Mouse (Mus musculus): ENCODE data around the gene 2810006K23Rik. TPM values are rescaled to one million over a fixed set of nuclear protein-coding genes. Genes with fewer than 3 reads are reported as not detected.
A peak's percentile ranks its signal among the peaks of the same experiment; 100 is the strongest.
"Not testable (repeated sequence)": the region's sequence is repeated elsewhere in the genome, so short reads cannot be mapped to it uniquely, and the experiment has no call there.

The 2810006K23Rik gene
- total RNA-seq (2021), result 10 to 100 TPM; 11.7 to 13.0 TPM

DNA sequence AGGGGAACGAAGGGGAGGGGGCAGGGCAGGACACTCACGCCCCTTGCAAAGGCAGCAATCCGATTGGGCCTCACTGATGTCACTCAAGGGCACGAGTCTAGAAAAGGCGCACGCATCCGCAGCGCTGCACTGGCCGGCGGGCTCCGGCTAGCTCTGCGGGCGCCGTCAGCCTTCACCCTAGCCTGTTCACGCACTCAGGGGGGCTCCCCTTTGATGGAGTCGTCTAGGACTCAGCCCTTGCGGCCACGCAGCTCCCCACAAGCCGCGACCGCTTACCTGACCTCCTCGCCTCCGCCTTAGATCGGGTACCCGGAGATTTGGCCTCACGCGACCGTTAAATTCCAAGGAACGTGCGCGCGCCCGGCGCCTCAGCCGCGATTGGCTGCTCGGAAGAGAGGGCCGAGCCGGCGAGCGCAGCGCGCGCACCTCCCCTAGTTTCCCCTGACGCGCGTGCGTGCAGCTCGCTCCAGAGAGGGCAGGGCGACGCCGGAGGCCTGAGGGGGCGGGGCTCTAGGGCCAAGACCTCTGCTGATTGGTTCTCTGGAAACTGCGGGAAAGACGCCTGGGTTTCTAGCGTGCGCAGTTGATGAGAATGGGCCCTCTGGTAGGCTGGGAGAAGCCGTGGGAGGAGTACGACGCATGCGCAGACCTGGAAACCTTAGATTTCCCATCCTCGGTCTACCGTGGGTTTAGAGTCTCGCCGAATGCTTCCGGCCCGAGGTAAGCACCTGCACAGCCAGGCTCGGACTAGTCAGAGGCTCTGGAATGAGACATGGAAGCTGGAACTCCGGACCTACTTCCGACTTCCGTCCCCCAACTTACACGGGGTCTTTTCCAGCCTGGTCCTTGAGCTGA is at the start of gene 2810006K23Rik, which contains the start of gene Mphosph9:
TSS of gene 2810006K23Rik (plus strand) at position 580 of the 855 bp plus-strand sequence.
TSS of gene Mphosph9 (minus strand) at position 463 of the 855 bp plus-strand sequence.
- DNase-seq, result peak; percentile 100

DNA sequence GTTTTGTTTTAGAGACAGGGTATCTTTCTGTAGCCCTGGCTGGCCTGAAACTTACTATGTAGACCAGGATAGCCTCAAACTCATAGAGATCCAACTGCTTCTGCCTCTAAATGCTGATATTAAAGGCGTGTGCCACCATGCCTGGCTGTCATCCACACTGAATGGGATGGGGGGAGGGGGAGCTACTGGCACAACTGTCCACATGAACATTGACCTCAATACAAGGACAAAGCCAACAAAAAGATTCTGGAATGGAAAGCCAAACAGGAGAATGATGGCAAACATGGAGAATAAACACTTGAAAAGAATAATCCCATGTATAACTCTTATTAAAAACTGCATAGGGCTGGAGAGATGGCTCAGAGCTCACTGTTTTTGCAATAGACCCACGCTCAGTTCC is 45.0 kb upstream of the 2810006K23Rik start:
- no peak for DNase-seq

- DNase-seq, result peak; percentile 36
These were observed 43.6 kb upstream of the 2810006K23Rik start for GRCm38 (mm10) chr5:124284330-124284729.

DNA sequence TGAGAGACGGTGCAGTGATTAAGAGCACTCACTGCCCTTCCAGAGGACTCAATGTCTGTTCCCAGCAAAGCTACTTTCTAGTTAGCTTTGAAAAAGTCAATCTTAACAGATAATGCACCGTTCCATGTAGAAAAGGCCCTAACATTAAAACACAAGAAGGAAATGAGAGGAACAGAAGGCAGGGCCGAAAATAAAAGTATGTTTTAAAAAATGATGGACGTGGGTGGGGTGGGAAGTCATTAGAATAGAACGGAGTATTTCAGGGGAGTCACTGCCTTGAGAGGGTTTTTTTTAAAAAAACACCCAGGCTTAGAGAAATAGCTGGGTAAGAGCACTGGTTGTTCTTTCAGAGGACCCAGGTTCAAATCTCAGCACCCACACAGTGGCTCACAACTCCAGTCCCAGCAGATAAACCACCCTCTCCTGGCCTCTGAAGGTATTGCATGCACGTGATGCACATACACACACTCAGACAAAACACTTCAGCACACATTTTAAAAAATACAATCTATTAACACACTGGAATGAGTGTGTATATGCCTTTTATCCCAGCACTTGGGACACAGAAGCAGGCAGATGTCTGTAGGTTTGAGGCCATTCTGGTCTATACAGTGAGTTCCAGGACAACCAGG is 40.2 kb upstream of the 2810006K23Rik start:
- DNase-seq, result no peak

DNA sequence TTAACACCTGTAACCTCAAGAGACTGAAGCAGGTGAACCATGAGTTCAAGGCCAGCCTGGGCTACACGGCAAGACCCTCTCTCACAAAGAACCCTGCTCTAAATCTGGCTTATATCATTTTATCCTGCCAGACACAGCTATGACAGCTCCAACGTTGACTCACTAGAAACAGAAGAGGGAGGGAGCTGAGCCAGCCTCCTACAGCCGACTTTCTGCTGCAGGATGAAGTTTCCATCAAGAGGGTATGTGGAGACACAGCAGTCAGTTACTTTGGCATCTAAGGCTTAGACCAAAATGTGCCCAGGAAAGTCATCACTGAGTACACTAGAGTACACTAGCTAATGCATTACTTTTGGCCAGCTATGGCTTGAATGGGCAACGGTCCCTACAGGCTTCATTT is 37.7 kb upstream of the 2810006K23Rik start:
- no peak for DNase-seq

DNA sequence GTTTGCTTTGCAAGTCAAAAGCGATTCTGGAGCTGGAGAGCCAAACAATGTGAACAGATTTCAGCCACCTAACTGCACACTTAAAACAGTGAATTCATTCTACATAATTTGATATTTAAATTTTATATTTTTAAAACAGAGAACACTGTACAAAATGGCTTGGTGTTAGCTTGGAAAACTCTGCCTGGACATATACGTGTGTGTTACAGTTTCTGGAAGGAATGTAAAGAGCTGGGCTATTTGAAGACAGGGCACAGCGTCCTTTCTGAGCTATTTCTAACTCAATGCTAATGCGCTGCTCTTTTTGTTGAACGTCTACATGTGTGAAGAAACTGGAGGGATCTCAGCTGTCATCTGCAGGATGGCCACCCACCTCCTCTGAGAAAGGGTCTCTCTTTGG is 33.9 kb upstream of the 2810006K23Rik start:
- DNase-seq, result no peak

DNA sequence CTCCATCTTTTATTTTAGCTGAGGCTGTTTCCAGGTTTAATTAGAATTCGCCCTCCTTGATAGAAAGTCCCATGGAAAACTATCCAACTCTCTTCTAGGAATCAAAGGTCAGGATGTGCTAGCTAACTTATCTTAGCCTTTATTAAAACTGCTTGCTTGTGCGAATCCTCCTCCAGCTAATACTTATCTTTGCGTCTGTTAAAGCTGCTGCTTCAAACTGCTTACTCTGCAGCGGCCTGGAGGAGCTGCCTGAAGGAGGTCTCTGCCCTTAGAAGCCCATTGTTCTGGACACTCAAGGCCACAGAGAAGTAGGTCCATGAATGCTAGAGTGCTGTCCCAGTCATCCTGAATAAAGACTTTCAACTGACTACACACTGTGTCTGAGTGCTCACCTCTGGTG is 31.4 kb upstream of the 2810006K23Rik start:
- no peak for DNase-seq

GRCm38 (mm10) chr5:124299307-124299706 is 28.6 kb upstream of the 2810006K23Rik start:
- DNase-seq, result not testable (repeated sequence)

DNA sequence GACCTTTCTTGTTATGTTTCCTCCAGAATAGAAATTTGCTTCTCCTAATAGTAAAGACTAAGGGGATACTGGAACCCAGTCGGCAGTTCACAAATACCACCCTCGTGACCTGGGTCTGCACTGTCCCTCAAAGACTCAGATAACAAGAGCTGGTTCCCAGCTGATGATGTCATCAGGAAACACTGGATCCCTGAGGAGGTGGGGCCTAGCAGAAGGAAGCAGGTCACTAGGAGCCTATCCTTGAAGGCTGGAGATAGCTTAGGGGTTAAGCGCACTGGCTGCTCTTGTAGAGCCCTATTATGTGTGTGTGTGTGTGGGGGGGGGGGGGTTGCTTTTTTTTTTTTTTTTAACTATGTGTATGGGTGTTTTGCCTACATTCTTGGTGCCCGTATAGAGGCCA is 27.8 kb upstream of the 2810006K23Rik start:
- DNase-seq, result no peak

DNA sequence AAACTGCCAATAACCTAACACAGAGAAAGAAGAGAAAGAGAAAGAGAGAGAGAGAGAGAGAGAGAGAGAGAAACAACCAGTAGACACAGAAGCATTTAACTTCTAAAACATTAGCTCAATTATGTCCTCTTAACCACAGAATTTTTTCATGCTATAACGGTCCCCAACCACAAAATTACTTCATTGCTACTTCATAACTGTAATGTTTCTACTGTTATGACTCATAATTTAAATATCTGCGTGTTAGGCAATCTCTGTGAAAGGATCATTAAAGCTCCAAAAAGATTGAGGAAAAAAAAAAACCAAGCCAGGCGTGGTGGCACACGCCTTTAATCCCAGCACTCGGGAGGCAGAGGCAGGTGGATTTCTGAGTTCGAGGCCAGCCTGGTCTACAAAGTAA is 25.0 kb upstream of the 2810006K23Rik start:
- DNase-seq, result not testable (repeated sequence)

- DNase-seq, result no peak
These were observed 18.7 kb upstream of the 2810006K23Rik start for GRCm38 (mm10) chr5:124309155-124309554.

DNA sequence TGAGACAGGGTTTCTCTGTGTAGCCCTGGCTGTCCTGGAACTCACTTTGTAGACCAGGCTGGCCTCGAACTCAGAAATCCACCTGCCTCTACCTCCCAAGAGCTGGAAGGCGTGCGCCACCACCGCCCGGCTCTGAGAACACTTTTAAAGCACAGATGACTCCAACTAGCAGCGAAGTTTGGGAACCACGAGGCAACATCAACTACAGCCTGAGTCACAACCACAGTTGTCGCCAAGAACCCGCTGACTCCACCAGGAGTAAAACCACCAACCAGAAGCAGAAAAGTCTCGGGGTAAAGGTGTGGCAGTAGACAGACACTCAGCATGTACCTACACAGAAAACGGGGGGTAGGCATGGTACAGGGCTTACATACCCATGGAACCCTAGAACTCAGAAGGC is 17.8 kb upstream of the 2810006K23Rik start:
- DNase-seq, result no peak

DNA sequence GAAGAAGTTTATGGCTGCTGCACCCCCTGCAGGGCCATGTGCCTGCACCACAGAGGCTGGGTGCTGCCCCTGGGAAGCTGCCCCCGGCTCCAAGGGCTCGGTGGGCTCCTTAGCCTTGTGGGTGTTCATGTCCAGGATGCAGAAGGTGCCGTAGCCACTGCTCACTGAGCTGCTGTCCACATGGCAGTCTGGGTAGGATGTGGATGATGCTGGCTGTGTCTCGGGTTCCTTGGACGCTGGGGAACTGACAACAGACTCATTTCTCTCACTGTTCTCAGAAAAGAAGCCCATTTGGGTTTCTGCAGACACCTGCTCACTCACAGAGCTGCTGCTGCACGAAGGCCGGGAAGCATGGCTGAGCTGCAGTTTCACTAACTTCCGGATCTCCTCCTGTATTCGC is 12.4 kb upstream of the 2810006K23Rik start:
- DNase-seq, result no peak

DNA sequence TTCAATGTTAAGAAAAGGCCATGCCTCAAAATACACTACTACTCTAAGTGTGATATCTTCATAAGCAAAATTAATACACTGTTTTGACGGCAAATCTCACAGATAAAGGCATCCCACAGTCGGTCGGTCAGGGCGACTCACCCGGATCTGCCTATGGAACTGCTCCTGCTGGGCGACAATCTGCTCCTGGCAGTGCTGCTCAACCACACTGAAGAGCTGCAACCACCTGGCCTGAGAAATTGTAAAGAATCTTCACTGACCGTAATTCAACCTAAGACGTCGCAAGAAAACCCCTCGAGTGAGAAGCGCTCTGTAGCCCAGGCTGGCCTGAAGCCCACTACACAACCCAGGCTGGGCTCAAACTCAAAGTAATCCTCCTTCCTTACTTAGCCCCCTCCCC is 11.9 kb upstream of the 2810006K23Rik start:
- no peak for DNase-seq

- no peak for DNase-seq
These were observed 10.2 kb upstream of the 2810006K23Rik start for GRCm38 (mm10) chr5:124317648-124318047.

DNA sequence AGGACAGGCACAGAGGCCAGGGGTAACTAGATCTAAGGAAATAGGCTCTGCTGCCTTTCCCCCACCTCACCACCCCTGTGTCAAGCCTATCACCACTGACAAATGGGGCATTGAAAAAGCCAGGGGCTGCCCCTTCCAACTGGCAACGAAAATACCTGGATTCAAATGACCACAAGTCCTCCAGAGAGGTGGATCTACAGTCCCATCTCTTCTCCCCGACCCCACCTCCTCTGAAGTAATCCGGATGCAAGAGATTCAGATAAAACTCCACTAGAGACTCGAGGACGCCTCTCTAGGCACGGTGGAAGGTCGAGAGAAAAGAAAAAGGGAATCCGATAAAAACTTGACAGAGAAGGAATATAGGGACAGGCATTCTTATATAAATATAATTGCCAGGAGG is 1.1 kb upstream of the 2810006K23Rik start:
- DNase-seq, result no peak

- DNase-seq, result no peak
These were observed 2.2 kb downstream of the 2810006K23Rik start for GRCm38 (mm10) chr5:124330086-124330485.

DNA sequence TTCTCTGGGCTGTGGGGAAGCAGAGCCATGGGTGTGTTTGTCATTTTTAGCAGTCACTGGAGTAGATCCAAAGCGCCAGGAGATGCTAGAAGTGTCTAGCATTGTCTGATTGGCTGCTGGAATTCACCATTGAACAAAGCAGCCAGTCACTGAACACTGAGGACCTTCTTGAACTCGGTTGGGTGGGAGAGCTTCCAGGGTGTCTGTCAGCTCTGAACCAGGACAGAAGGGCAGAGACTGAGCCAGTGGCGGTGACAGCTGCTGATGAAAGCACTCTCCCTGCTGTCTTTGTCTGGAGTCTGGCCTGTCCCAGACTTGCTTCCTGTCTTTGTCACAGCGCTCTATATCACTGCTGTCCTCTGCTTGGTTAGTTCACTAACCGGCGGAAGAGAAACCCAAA is 6.5 kb downstream of the 2810006K23Rik start:
- peak; percentile 74 for DNase-seq

DNA sequence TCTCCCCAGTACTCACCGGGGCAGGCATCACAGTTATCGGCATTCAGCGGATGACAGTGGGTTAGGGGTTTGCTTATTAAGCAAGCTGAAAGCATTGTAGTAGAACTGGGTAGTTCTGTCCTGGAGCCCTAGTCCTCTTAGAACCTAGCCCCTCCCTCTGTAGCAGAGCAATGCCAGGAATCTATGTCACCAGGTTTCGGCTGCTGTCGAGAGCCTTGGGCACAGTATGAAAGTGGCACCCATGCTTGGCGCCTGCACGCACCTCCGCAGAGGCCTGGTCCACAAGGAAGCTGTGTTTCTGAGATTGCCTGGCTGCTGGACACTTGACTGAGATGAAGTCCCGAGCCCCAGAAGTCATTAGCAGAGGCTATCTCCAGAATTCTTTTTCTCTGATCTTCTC is 9.2 kb downstream of the 2810006K23Rik start:
- DNase-seq, result no peak

- peak; percentile 48 for DNase-seq
These were observed 10.0 kb downstream of the 2810006K23Rik start for GRCm38 (mm10) chr5:124337909-124338308.

- DNase-seq, result no peak
These were observed 10.9 kb downstream of the 2810006K23Rik start for GRCm38 (mm10) chr5:124338791-124339190.

DNA sequence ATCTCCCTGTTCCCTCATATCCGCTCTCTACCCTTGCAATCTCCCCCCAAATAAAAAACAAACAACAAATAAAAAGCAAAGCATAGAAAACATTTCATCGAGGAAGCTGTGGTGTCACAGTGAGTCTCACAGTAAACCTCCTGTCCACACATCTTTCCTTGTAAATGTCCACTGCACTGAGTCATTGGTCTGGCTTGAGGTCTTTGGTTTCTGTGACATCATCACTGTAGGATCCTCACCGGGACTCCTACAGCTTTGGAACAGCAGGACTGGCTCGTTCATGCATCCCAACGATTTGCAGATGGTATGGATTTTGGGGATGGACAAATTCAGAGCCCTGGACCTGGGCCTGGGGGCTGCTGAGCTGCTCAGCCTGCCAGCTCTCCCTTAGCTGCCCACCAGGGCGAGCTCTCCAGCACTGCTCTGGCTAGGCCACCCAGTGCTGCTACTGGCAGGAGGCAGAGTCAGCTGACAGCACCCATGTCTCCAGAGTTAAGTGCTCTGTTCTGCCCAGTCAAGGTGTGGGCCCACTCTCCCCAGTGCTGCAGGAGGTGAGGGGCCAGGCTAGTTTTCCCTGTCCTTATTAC is 14.0 kb downstream of the 2810006K23Rik start:
- peak; percentile 48 for DNase-seq

GRCm38 (mm10) chr5:124342897-124343296 is 15.0 kb downstream of the 2810006K23Rik start:
- DNase-seq, result no peak

Measured in heart, postnatal 4 days (tissue).